Mouse (Mus musculus): ENCODE measurements around the gene Lpar5.

The Lpar5 gene

GRCm38 (mm10) chr6:125084424-125084823, 16.7 kb downstream of the Lpar5 start:
- DNase-seq (ENCODE audit: low spot score): no peak

DNA sequence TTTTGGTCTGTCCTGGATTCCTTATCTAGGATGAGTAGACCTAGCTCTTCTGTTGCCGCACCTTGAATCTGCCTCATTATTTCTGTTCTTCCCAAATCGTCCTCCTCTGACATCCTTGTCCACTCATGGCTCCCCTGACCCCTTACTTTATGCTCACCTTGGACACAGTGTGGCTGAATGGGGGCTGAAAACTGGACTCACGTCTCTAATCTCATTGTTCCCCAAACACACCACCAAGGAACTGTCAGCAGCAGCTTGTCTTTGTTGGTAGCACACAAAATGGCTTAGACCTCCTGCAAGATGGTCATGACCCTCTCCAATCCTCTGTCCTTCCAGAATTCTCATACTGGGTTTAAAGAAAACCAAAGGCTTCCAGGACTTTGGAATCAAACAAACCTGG, 20.2 kb downstream of the Lpar5 start:
- no peak for DNase-seq (ENCODE audit: low spot score)

GRCm38 (mm10) chr6:125088561-125089321, 21.0 kb downstream of the Lpar5 start:
- peak; percentile 38 for DNase-seq (ENCODE audit: low spot score)

- DNase-seq (ENCODE audit: low spot score): peak; percentile 41
These were observed 22.0 kb downstream of the Lpar5 start for GRCm38 (mm10) chr6:125089521-125090321.

DNA sequence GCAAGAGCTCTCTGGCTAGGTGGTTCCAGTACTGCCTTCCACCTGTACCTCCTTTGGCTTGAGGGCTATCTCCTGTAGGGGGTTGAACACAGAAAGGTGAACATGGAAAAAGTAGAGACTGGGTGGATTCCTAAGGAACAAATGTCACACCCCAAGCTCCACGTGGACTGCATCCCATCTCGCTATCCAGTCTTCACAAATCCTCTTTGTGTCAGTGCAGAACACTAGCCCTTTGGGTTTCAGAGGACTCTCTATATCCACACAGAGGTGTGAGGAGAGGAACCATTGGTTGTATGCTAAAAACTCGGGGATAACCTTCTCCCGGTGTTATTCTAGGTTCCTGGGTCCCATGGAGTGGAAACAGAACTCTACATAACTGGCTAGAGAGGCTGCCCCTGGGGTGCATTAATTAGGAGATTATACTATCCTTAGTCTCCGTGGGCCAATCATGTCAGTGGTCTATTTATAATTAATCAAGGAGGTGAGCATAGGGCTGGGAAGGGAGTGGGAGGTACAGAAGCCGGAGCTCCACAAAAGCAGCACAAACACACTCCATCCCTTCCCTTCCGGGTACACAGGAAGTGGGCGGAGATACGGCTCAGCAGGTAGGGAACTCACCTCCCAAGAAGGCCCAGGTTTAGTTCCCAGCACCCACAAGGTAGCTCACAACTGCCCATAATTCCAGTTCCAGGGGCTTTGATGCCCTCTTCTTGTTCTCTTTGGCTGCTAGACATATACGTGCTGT, 22.8 kb downstream of the Lpar5 start:
- no peak for DNase-seq (ENCODE audit: low spot score)

DNA sequence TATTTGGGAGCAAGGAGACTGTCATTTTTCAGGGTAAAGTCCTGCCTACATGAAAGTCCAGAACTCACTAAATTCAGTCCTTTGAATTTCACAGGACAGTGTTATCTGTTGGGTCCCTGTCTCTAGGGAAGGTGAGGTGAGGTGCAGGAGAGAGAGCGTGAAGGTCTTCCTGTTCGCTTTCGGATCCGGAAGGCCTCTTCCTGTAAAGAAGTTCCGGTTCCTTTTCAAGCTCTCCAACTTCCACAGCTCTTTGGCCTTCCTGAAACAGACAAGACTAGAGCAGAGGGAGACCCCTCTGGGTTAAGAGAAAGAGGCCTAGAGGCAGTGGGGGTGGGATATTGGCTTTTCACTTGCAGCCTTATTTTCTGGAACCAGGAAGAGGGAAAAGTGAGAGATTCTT, 24.7 kb downstream of the Lpar5 start:
- no peak for DNase-seq (ENCODE audit: low spot score)

GRCm38 (mm10) chr6:125094843-125095242, 27.1 kb downstream of the Lpar5 start:
- DNase-seq (ENCODE audit: low spot score): no peak

DNA sequence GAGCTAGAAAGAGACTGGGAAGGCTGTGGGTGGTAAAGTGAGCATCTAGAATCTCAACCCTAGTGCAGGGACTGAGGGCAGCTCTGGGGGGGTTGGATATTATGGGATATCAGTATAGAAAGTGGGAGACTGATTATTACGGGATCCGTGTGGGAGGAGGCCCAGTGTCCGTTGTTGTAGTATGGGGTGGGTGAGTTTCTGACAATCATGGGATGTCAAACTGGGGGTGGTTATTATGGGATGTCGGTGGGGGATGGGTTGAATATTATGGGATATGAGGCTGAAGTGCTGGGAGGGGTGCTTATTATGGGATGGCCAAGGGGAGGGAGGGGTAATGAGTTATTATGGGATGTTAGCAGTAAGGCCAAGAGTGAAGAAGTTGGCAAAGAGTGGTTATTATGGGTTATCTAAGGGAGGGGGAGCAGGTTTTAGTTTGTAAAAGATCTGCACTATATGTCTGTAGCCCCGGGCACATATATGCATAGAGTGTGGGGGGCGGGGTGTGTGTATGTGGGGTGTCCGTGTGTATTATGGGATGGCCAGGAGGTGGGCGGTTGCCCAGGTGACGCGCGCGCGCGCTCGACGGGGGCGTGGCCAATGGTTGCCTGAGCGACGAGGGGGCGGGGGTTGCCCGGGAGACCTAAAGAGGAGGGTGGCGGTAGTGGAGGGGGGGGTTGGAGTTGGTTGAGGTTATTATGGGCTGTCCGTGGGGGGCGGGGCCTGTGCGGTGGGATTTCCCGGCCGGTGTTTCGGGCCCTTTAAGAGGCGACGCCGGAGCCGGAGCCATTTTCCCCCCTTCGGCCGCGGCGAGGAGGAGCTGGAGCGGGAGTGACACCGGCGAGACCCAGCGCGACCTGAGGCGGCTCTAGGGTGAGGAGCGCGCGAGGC, 27.9 kb downstream of the Lpar5 start, which contains the start of gene Chd4:
Gene Chd4, plus strand, starts transcription at position 591 of the 888 bp plus-strand sequence.
- DNase-seq (ENCODE audit: low spot score): peak; percentile 83

- no peak for DNase-seq (ENCODE audit: low spot score)
These were observed 28.5 kb downstream of the Lpar5 start for GRCm38 (mm10) chr6:125096279-125096596.

- no peak for DNase-seq (ENCODE audit: low spot score)
These were observed 29.1 kb downstream of the Lpar5 start for GRCm38 (mm10) chr6:125096597-125097345.

DNA sequence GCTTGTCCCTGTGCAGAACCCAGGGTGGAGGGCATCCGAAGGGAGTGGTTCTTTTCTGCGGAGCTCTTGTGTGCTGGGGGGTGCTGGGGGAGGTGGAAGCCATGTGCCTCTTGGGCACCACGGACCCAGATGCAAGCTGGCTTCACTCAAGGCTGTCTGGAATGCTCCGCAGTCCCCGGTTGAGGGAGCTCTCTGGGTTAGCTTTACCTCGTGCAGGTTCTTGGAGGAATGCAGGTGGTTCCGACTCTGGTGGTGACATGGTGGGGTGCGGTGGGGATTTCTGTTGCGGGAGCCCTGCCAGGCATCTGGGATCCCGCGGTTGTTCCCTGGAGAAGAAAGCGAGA, 29.6 kb downstream of the Lpar5 start:
- DNase-seq (ENCODE audit: low spot score): no peak

DNA sequence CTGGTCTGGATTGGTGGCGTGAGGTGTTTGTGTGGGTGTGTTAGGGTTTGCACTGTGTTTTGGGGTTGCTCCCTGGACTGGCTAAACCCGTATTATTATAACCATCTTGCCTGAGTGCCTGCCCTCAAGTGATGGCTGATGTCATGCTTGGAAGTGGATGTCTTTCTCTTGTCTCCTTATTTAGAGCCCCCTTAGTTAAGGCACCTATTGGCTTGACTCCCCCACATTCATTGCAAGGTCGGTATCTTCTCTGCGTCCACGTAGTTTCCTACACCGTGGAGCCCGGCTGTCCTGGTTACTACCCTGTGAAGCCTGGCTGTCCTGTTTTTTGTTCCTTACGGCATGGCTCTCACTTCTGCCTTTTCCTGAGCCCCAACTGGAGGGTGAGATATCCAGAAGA, 30.2 kb downstream of the Lpar5 start:
- DNase-seq (ENCODE audit: low spot score): no peak

DNA sequence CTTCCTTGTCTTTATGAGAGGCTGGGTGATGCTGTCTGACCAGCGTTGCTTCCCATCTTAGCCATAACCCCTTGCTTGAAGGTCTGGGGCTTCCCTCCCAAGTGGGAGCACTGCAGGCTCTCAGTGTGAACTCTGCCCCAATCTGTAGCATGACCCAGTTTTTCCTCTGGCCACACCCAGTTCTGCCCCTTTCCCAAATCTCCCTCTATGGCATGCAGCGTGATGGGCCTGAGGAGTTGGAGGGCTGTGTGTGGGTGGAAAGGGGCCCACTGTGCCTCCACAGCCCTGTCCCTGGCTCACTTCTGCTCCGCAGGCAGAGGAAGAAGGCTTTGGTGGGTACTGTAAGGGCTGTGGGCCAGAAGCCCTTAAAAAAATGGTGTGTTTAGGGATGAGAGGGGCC, 30.8 kb downstream of the Lpar5 start:
- DNase-seq (ENCODE audit: low spot score): no peak

- no peak for DNase-seq (ENCODE audit: low spot score)
These were observed 31.8 kb downstream of the Lpar5 start for GRCm38 (mm10) chr6:125099421-125099971.

DNA sequence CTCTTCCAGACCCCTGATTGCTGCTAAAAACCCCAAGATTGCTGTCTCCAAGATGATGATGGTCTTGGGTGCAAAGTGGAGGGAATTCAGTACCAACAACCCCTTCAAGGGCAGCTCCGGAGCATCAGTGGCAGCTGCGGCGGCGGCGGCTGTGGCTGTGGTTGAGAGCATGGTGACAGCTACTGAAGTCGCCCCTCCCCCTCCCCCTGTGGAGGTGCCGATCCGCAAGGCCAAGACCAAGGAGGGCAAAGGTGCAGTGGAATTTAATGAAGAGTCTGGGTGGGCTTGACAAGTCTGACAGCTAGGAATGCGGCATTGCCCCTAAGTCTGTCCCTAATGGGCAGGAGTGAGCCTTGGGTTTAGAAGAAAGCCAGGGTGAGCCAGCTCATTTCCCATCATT, 33.7 kb downstream of the Lpar5 start:
- DNase-seq (ENCODE audit: low spot score): no peak

DNA sequence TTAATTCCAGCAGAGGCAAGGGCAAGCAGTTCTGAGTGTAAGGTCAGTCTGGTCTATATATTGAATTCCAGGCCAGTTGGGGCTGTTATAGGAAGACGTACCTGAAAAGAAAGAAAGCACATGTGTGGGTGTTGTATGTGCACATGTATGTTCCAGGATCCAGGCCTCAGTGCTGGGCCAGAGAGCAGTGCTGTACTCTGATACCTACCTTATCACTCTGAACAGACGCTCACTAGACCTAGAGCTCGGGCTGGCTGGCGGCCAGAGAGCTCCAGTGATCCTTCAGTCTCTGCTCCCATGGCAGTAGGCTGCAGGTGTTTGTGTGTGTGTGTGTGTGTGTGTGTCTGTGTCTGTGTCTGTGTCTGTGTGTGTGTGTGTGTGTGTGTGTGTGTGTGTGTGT, 36.5 kb downstream of the Lpar5 start:
- DNase-seq (ENCODE audit: low spot score): no peak

- no peak for DNase-seq (ENCODE audit: low spot score)
These were observed 40.0 kb downstream of the Lpar5 start for GRCm38 (mm10) chr6:125107705-125108104.

- DNase-seq (ENCODE audit: low spot score): no peak
These were observed 41.7 kb downstream of the Lpar5 start for GRCm38 (mm10) chr6:125109371-125109770.

- DNase-seq (ENCODE audit: low spot score): no peak
These were observed 43.2 kb downstream of the Lpar5 start for GRCm38 (mm10) chr6:125110927-125111326.

DNA sequence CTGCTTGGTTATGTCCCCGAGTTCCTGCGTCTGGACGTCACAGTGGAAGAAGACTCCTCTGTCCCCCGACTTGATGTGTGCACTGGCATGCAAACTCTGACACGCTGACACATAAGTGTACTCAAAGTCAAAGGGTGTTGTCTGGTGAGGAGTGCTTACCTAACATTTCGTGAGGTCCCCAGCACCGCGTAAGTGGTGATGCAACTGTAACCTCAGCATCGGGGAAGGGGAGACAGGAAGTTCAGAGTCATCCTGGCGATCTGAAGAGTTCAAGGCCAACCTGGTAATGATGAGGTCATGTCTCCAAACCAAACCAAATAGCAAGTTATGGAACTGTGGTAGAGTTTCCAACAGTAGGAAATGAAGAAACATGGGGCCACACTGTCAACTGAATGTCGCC, 44.8 kb downstream of the Lpar5 start:
- DNase-seq (ENCODE audit: low spot score): no peak

DNA sequence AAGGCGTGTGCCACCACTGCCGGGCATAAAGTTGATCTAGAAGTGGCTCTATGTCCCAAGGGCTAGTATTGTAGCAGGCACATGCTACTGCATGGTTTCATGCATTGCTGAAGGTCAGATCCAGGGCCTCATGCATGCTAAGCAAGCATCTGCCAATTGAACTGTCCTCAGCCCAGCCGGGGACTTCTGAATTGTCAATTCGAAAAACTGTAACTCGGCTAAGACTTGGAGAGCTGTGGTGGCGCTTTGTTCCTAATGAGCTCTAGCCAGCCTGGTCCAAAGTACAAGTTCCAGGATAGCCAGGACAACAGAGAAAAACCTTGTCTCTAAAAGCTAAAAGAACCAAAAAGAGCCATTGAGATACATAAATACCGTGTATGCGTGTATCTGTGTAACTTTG, 51.7 kb downstream of the Lpar5 start:
- DNase-seq (ENCODE audit: low spot score): no peak
